Mouse (Mus musculus) natural killer cell, adult 2 months (primary cell): ENCODE data around the gene Plekho1.
"Not testable (repeated sequence)": the region's sequence is repeated elsewhere in the genome, so short reads cannot be mapped to it uniquely, and the experiment has no call there.

Source experiments
- DNase-seq, 2 experiments: peaks; one replicate each; pipeline ENCODE4 v3.0.0; 2022; ENCODE audit warnings: low spot score in 2 of 2

Plekho1 gene

DNA sequence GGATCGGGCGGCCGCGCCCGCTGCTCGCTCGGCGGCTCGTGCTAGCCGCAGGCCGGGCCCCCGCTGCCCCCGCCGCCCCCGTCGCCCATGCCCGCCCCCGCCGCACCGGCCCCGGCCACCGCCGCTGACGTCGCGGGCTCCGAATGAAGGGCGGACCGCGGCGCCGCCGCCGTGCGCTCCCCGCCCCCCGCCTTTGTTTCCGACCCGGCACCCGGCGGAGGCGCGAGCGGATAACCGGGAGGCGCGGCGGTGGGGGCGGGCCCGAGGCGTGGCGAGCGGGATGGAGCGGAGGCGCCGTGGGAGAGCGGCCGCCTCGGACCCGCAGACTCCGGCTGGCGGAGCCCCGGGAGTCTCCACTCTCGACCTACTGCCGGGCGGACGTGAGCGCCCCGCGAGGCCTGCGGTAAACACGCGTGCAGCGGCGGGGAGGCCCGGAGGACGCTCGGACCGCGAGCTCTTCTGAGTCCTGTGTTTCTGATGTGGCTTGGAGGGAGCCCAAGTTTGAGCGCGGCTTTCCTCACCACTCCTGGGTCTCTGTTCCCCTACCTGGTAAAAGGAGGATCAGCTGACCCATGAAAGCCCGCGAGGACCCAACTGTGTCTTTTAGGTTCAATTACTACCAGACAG is at the start of gene Plekho1:
Plekho1 (minus strand) TSS at position 200 of the 627 bp plus-strand sequence.
- peak in 1 of 2 experiments; percentile 48 for DNase-seq

GRCm38 (mm10) chr3:96044559-96044958 is 48.8 kb upstream of the Plekho1 start:
- DNase-seq = not testable (repeated sequence)

GRCm38 (mm10) chr3:96043104-96043503 is 47.3 kb upstream of the Plekho1 start:
- no peak for DNase-seq

- no peak for DNase-seq
Observed at GRCm38 (mm10) chr3:96041079-96041478, 45.3 kb upstream of the Plekho1 start.

DNA sequence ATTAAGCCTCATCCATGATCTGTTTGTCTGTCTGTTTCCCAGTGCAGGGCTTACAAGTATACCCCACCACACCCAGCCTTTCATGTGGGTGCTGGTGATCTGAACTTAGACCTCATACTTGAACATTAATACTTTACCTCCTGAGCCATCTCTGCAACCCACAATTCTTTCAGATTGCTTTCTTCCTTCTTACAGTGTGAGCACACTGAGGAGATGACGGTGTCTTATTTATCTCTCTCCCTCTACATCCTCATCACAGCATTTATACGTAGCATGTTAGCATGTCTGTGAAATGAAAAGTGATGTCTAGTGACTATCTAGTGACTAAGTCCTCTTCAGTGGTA is 44.8 kb upstream of the Plekho1 start:
- peak in 1 of 2 experiments; percentile 10 for DNase-seq

GRCm38 (mm10) chr3:96039857-96040662 is 44.3 kb upstream of the Plekho1 start:
- no peak for DNase-seq

- no peak for DNase-seq
Observed at GRCm38 (mm10) chr3:96038851-96039250, 43.0 kb upstream of the Plekho1 start.

GRCm38 (mm10) chr3:96038156-96038555 is 42.4 kb upstream of the Plekho1 start:
- no peak for DNase-seq

- no peak for DNase-seq
Observed at GRCm38 (mm10) chr3:96036796-96037195, 41.0 kb upstream of the Plekho1 start.

DNA sequence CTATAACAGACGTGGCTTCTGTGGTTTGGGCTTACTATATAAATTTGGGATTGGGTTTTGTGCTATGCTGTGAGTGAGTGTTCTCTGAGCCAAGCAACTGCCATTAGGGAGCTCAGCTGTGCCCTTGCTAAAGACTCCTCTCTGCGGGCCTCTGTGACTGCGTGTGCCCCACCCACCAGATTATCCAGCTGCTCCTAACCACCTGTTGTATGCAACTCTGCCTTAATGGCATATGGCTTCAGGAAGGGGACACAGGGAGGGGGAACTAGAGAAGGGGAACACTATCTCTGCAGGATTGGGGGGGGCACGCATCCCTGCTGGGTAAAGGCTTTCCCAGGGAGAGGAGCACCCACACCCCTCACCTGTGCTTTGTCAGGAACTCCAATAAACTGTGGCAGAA is 37.2 kb upstream of the Plekho1 start:
- DNase-seq = no peak

DNA sequence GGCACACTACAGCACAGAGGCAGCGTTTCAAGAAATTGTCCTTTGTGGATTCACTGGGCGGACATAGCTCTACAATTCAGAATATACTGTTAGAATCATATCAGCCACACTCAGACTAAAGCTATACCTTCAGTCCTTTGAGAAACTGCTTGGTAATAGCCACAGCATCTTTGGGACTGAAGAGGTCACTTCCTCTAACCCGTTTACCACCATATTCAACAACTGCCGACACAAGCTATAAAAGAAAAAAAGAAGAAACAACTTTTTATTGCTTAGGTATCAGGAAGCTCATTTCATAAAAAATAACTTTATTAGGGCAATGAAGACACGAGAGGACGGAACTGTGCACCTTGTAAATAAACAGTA is 36.8 kb upstream of the Plekho1 start:
- DNase-seq = no peak

- peak; percentile 38 to 44 for DNase-seq
Observed at GRCm38 (mm10) chr3:96031991-96032651, 36.3 kb upstream of the Plekho1 start.

- no peak for DNase-seq
Observed at GRCm38 (mm10) chr3:96029766-96030165, 34.0 kb upstream of the Plekho1 start.

- DNase-seq = no peak
Observed at GRCm38 (mm10) chr3:96029336-96029735, 33.5 kb upstream of the Plekho1 start.

GRCm38 (mm10) chr3:96027875-96028274 is 32.1 kb upstream of the Plekho1 start:
- no peak for DNase-seq

DNA sequence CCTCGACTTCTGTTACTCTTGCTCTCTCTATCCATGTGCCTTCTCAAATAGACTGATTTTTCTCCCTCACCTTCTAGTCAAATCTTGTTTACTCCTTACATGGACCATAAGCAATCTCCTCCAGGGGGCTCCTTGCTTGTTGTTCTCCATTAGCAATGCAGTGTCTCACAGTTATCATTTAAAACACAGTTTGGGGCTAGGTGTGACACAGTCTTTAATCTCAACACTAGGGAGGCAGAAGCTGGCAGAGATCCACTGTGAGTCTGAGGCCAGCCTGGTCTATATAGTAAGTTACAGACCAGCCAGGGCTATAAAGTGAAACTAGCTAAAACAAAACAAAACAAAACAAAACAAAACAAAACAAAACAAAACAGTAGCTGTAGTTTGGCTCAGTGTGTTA is 31.3 kb upstream of the Plekho1 start:
- DNase-seq = no peak

GRCm38 (mm10) chr3:96021421-96022128 is 25.8 kb upstream of the Plekho1 start:
- DNase-seq = no peak

GRCm38 (mm10) chr3:96020735-96021134 is 24.9 kb upstream of the Plekho1 start:
- no peak for DNase-seq

DNA sequence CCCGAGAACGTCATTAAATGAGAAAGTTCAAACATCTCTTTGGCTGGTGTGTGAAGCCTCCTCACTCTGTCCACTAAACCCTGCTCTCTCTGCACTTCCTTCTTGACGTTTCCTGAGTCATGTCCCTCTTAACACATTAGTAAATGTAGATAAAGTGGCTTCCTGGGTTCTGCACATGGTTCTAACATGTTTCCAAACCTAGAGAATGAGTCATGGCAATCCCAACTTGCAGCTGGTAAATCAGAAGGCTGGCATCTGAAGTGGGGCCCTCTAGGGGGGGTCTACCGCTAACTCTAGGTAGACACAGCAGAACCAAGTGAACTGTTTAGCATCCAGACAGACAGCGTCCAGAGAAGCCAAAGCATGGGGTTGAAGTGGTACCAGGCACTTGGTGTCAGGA is 21.7 kb upstream of the Plekho1 start:
- DNase-seq = no peak

DNA sequence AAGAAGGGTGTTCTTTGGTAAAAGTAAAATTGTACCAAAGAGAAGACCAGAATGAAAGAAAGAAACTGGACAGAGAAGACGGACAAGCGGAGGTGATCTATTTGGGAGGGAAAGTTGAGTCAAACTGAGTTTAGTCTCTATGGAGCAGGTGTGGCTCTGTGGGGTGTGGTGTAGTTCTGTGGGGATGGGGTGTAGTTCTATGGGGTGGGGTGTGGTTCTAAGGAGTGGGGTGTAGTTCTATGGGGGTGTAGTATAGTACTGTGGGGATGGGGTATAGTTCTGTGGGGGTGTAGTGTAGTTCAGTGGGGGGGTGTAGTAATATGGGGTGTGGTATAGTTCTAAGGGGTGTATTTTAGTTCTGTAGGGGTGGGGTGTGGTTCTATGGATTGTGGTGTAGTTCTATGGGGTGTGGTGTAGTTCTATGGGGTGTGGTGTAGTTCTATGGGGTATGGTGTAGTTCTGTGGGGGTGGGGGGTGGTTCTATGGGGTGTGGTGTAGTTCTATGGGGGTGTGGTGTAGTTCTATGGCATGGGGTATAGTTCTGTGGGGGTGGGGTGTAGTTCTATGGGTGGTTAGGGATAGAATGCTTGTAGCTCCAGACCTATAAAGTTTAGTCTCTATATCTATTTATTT is 20.6 kb upstream of the Plekho1 start:
- DNase-seq = no peak

- DNase-seq = no peak
Observed at GRCm38 (mm10) chr3:96015681-96016080, 19.9 kb upstream of the Plekho1 start.

GRCm38 (mm10) chr3:96012805-96013204 is 17.0 kb upstream of the Plekho1 start:
- no peak for DNase-seq
